Mouse (Mus musculus): Measurements from ENCODE around the gene Prm3. TPM values are rescaled to one million over a fixed set of nuclear protein-coding genes. Genes with fewer than 3 reads are reported as not detected.

Prm3 gene
- total RNA-seq, 2 experiments from 2014 or later = not detected

GRCm38 (mm10) chr16:10771769-10772510, 18.8 kb downstream of the Prm3 start:
- no peak for DNase-seq (ENCODE audit: low spot score in 2 of 2)

GRCm38 (mm10) chr16:10770531-10771325, 20.0 kb downstream of the Prm3 start:
- DNase-seq (ENCODE audit: low spot score in 2 of 2) = no peak

- DNase-seq (ENCODE audit: low spot score in 2 of 2) = no peak
Measured at GRCm38 (mm10) chr16:10769661-10770060, 21.1 kb downstream of the Prm3 start.

- peak in 1 of 2 experiments; percentile 32 for DNase-seq (ENCODE audit: low spot score in 2 of 2)
Measured at GRCm38 (mm10) chr16:10768821-10769220, 21.9 kb downstream of the Prm3 start.

- peak in 1 of 2 experiments; percentile 57 for DNase-seq (ENCODE audit: low spot score in 2 of 2)
Measured at GRCm38 (mm10) chr16:10767158-10767557, 23.6 kb downstream of the Prm3 start.

GRCm38 (mm10) chr16:10764323-10764722, 26.4 kb downstream of the Prm3 start:
- no peak for DNase-seq (ENCODE audit: low spot score in 2 of 2)

GRCm38 (mm10) chr16:10763540-10764264, 27.0 kb downstream of the Prm3 start:
- no peak for DNase-seq (ENCODE audit: low spot score in 2 of 2)

- no peak for DNase-seq (ENCODE audit: low spot score in 2 of 2)
Measured at GRCm38 (mm10) chr16:10762569-10763180, 28.0 kb downstream of the Prm3 start.

- DNase-seq (ENCODE audit: low spot score in 2 of 2) = no peak
Measured at GRCm38 (mm10) chr16:10761182-10761581, 29.5 kb downstream of the Prm3 start.

- no peak for DNase-seq (ENCODE audit: low spot score in 2 of 2)
Measured at GRCm38 (mm10) chr16:10756168-10756567, 34.5 kb downstream of the Prm3 start.

- DNase-seq (ENCODE audit: low spot score in 2 of 2) = peak in 1 of 2 experiments; percentile 37
Measured at GRCm38 (mm10) chr16:10754521-10755296, 36.0 kb downstream of the Prm3 start.

- no peak for DNase-seq (ENCODE audit: low spot score in 2 of 2)
Measured at GRCm38 (mm10) chr16:10749824-10750223, 40.9 kb downstream of the Prm3 start.

- no peak for DNase-seq (ENCODE audit: low spot score in 2 of 2)
Measured at GRCm38 (mm10) chr16:10749226-10749625, 41.5 kb downstream of the Prm3 start.

- DNase-seq (ENCODE audit: low spot score in 2 of 2) = no peak
Measured at GRCm38 (mm10) chr16:10741082-10741481, 49.6 kb downstream of the Prm3 start.

Other genes starting within 250 kb of the Prm3 start
- gene Dexi, start 247.9 kb downstream of the Prm3 start, total RNA-seq (2021) = 10 to 100 TPM; 21.8 to 23.0 TPM
- gene Clec16a, start 245.6 kb downstream of the Prm3 start, total RNA-seq (2021) = 10 to 100 TPM; 28.2 to 30.7 TPM
- gene Socs1, start 5.4 kb downstream of the Prm3 start, total RNA-seq (2021) = 1 to 10 TPM; 6.4 to 7.0 TPM
- gene Tnp2, start 2.3 kb downstream of the Prm3 start, total RNA-seq (2021) = not detected
- not detected for gene Prm2, start 5.2 kb upstream of the Prm3 start, total RNA-seq (2021)
- not detected for gene Prm1, start 14.9 kb upstream of the Prm3 start, total RNA-seq (2021)
- not detected for gene Gm11172, start 22.0 kb upstream of the Prm3 start, total RNA-seq (2021)
- 1 to 10 TPM; 2.1 to 3.4 TPM for gene Rmi2, start 44.1 kb upstream of the Prm3 start, total RNA-seq (2021)

Measured in adrenal gland, postnatal 4 days (tissue).